In the genomic region with DNA sequence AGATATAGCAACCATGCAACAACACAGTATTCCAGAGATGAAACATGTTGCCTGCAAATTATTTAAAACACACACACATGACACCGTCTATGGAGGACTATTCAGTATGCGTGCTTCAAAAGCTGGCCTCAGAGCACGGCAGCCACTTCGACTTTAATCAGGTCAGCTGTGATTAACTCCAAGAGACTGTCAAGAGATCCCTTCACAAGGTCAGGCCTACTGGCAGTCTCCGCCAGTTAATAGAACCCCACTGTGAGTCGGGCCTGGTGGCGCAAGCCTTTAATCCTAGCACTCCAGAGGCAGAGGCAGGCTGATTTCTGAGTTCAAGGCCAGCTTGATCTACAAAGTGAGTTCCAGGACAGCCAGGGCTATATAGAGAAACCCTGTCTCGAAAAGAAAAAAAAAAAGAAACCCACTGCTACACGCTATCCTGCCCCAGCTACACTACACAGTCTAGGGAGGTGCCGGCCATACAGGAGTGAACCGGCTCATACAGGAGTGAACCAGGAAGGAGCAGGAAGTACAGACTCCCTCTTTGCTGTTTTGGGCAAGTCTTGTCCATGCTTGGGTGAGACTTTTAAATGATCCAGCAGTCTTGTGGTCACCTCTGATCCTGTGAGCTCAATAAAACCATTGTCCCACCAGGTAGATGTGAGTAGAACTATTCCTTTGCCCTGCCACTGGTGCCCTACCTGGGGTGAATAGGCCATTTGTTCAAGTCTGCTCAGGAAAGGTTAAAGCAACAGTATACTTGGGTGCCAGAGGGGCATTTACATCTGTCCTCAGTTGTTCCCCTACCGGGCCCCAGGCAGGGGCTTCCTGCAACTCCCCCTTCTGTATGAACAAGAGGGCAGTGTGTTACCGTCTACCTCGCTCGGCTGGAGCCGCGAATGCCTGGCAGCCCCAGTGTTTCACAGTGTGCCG, we compare ENCODE assay signal across 18 mouse cellular contexts. TPM values are rescaled to one million over a fixed set of nuclear protein-coding genes. Genes with fewer than 3 reads are reported as not detected.
DNase-seq lines count a peak whose midpoint lies in the region; ATAC-seq and TF ChIP-seq lines count a peak whose summit lies in the region.
"Had no signal": no experiment of that assay in that cellular context is flagged by ENCODE, and none has a peak within 500 bp of the region (broad histone marks: within the 10 kb centered on the region; RNA-seq: fewer than 3 reads in every experiment).

No protein-coding gene starts in this region.

- TF ChIP-seq CTCF in heart, postnatal 0 days (IDR thresholded peaks at IDR 0.05; ENCODE audit: low read depth) = no peak

- no peak overlapping the region for H3K9ac ChIP-seq in embryonic facial prominence, embryonic 13.5 days
- no peak overlapping the region for H3K9ac ChIP-seq in heart, postnatal 0 days (replicated peaks; ENCODE audit: low read depth, low read length)
- H3K9ac ChIP-seq in ES-E14 (ENCODE audit: insufficient read depth, low read depth, low read length, poor library complexity, severe bottlenecking) = peak overlapping the region; percentile 64
- no peak overlapping the region for H3K9ac ChIP-seq in limb, embryonic 13.5 days
- H3K9ac ChIP-seq: forebrain, embryonic 15.5 days; midbrain, embryonic 12.5 days had no signal

- peaks cover 71% of the 10 kb centered on the region for H3K36me3 ChIP-seq in embryonic facial prominence, embryonic 13.5 days
- peaks cover 96% of the 10 kb centered on the region for H3K36me3 ChIP-seq in embryonic facial prominence, embryonic 10.5 days (replicated peaks)
- peaks cover 16% of the 10 kb centered on the region; the same call in 1 of the 2 replicates for H3K36me3 ChIP-seq in heart, postnatal 0 days (replicated peaks; ENCODE audit: control insufficient read depth, insufficient read depth, low read length)
- H3K36me3 ChIP-seq in ES-E14 (ENCODE audit: control insufficient read depth, insufficient read depth, low read length, poor library complexity, severe bottlenecking) = peaks cover 31% of the 10 kb centered on the region
- peaks cover 76% of the 10 kb centered on the region for H3K36me3 ChIP-seq in limb, embryonic 13.5 days
- H3K36me3 ChIP-seq: forebrain, embryonic 15.5 days had no signal

- no peaks in the 10 kb centered on the region for H3K4me1 ChIP-seq in embryonic facial prominence, embryonic 13.5 days
- no peaks in the 10 kb centered on the region for H3K4me1 ChIP-seq in embryonic facial prominence, embryonic 10.5 days
- H3K4me1 ChIP-seq in heart, postnatal 0 days (ENCODE audit: control insufficient read depth, insufficient read depth) = no peaks in the 10 kb centered on the region
- peaks cover 4 to 6% of the 10 kb centered on the region in 2 experiments; a peak in 1 of 4 replicates for H3K4me1 ChIP-seq in ES-E14 (ENCODE audit: control insufficient read depth in 2 of 2, insufficient read depth in 2 of 2, low read length in 2 of 2, poor library complexity in 1 of 2)
- H3K4me1 ChIP-seq in limb, embryonic 13.5 days = no peaks in the 10 kb centered on the region
- H3K4me1 ChIP-seq: forebrain, embryonic 15.5 days; midbrain, embryonic 12.5 days had no signal

- no peak overlapping the region for H3K4me3 ChIP-seq in embryonic facial prominence, embryonic 13.5 days
- H3K4me3 ChIP-seq in embryonic facial prominence, embryonic 10.5 days = no peak overlapping the region
- no peak overlapping the region for H3K4me3 ChIP-seq in heart, postnatal 0 days (ENCODE audit: low read depth, low read length)
- peak overlapping the region in 1 of 2 experiments; percentile 7; a peak in 2 of 4 replicates for H3K4me3 ChIP-seq in ES-E14 (ENCODE audit: insufficient read depth in 1 of 2, low read depth in 1 of 2, low read length in 2 of 2, poor library complexity in 1 of 2, severe bottlenecking in 1 of 2)
- H3K4me3 ChIP-seq in limb, embryonic 13.5 days = no peak overlapping the region
- H3K4me3 ChIP-seq: forebrain, embryonic 15.5 days; midbrain, embryonic 12.5 days had no signal

- no peak overlapping the region for H3K4me2 ChIP-seq in embryonic facial prominence, embryonic 13.5 days
- H3K4me2 ChIP-seq in heart, postnatal 0 days (ENCODE audit: low read depth, low read length) = no peak overlapping the region
- no peak overlapping the region for H3K4me2 ChIP-seq in limb, embryonic 13.5 days (replicated peaks)
- H3K4me2 ChIP-seq: forebrain, embryonic 15.5 days; liver, embryonic 11.5 days; midbrain, embryonic 12.5 days had no signal

- in situ Hi-C loops in ES-E14 (cut with MboI; ENCODE audit: low sequenced_read_pairs in 2 of 2, unreplicated experiment in 2 of 2) = no loop called here

- WGBS in embryonic facial prominence, embryonic 13.5 days = 83% methylated on average over 18 of the region's 18 CpGs
- WGBS in embryonic facial prominence, embryonic 10.5 days = 87% methylated on average over 18 of the region's 18 CpGs
- 70% methylated on average over 18 of the region's 18 CpGs for WGBS in heart, postnatal 0 days
- 81% methylated on average over 18 of the region's 18 CpGs for WGBS in limb, embryonic 13.5 days

- no peak for DNase-seq in embryonic facial prominence, embryonic 10.5 days (ENCODE audit: low spot score)
- no peak for DNase-seq in heart, postnatal 0 days (ENCODE audit: low spot score)
- no peak for DNase-seq in heart, adult 9 months (ENCODE audit: low spot score in 2 of 2)
- peak; percentile 73 for DNase-seq in ES-E14 (ENCODE audit: low read depth, low spot score)
- no peak for DNase-seq in gastrocnemius, postnatal 25 days
- no peak for DNase-seq in B cell, adult 2 months
- DNase-seq: layer of hippocampus, adult 9-11 months; lung, adult 2 months had no signal

- ATAC-seq in embryonic facial prominence, embryonic 13.5 days (ENCODE audit: insufficient number of reproducible peaks, insufficient read depth, low FRiP score, low TSS enrichment, low read depth) = peak; percentile 68
- ATAC-seq in heart, postnatal 0 days (ENCODE audit: insufficient read depth, low read depth) = 0 out of 2 replicates have a peak, but pooled peaks have one; percentile 13
- peak; percentile 86 for ATAC-seq in limb, embryonic 13.5 days (ENCODE audit: low FRiP score, low read depth)
- ATAC-seq: forebrain, embryonic 15.5 days; inflammation-experienced regulatory T-cells, adult 6 months had no signal

- H3K27ac ChIP-seq in embryonic facial prominence, embryonic 13.5 days = peak overlapping the region; percentile 55
- no peak overlapping the region for H3K27ac ChIP-seq in embryonic facial prominence, embryonic 10.5 days (replicated peaks)
- peak overlapping the region; percentile 27; the same call in 1 of the 2 replicates for H3K27ac ChIP-seq in heart, postnatal 0 days (ENCODE audit: low read depth)
- H3K27ac ChIP-seq in ES-E14 (ENCODE audit: insufficient read depth, low read depth, low read length, poor library complexity, severe bottlenecking) = peak overlapping the region; percentile 86
- H3K27ac ChIP-seq in limb, embryonic 13.5 days = peak overlapping the region; percentile 70; the same call in 1 of the 2 replicates
- H3K27ac ChIP-seq: forebrain, embryonic 15.5 days; macrophage; midbrain, embryonic 12.5 days; stomach, postnatal 0 days had no signal

- no peak for TF ChIP-seq EP300 in heart, postnatal 0 days (IDR thresholded peaks at IDR 0.05; ENCODE audit: low read depth)

- H3K9me3 ChIP-seq in embryonic facial prominence, embryonic 13.5 days = no peaks in the 10 kb centered on the region
- H3K9me3 ChIP-seq in embryonic facial prominence, embryonic 10.5 days = no peaks in the 10 kb centered on the region
- no peaks in the 10 kb centered on the region for H3K9me3 ChIP-seq in heart, postnatal 0 days (replicated peaks; ENCODE audit: control insufficient read depth, low read length)
- no peaks in the 10 kb centered on the region for H3K9me3 ChIP-seq in ES-E14 (ENCODE audit: control insufficient read depth, insufficient read depth, low read depth, low read length)
- no peaks in the 10 kb centered on the region for H3K9me3 ChIP-seq in limb, embryonic 13.5 days
- H3K9me3 ChIP-seq: forebrain, embryonic 15.5 days; midbrain, embryonic 12.5 days had no signal

- no peaks in the 10 kb centered on the region for H3K27me3 ChIP-seq in embryonic facial prominence, embryonic 13.5 days
- no peaks in the 10 kb centered on the region for H3K27me3 ChIP-seq in embryonic facial prominence, embryonic 10.5 days (replicated peaks; ENCODE audit: low read depth, poor library complexity, severe bottlenecking)
- H3K27me3 ChIP-seq in heart, postnatal 0 days (ENCODE audit: control insufficient read depth, insufficient read depth, low read length) = no peaks in the 10 kb centered on the region
- H3K27me3 ChIP-seq in limb, embryonic 13.5 days = no peaks in the 10 kb centered on the region
- H3K27me3 ChIP-seq: CH12.LX; forebrain, embryonic 15.5 days; midbrain, embryonic 12.5 days had no signal

RNA-seq across cellular contexts. Expression of a gene that starts 6.3 kb away (rescaled TPM):
- 26.1 and 33.9 TPM in 2 replicates for polyA plus RNA-seq in embryonic facial prominence, embryonic 13.5 days (2015; fragmentation: Nextera tagmentation; extraction: Ambion mirVana)
- 48.2 and 49.0 TPM in 2 replicates for polyA plus RNA-seq in embryonic facial prominence, embryonic 10.5 days (2016; fragmentation: Nextera tagmentation; extraction: Ambion mirVana)
- 0.46 and 7.1 TPM in 2 replicates for total RNA-seq in heart, postnatal 0 days (2014; rRNA removed; ENCODE audit: low replicate concordance)
- polyA plus RNA-seq in heart, postnatal 0 days (2015; fragmentation: Nextera tagmentation; extraction: Ambion mirVana) = 5.5 and 6.1 TPM in 2 replicates
- total RNA-seq in ES-E14 (2012; rRNA removed) = 9.8 and 12.1 TPM in 2 replicates
- 31.8 and 32.1 TPM in 2 replicates for polyA plus RNA-seq in limb, embryonic 13.5 days (2015; fragmentation: Nextera tagmentation; extraction: Ambion mirVana)
- 1 to 10 TPM; 1.8 to 2.4 TPM for total RNA-seq in gastrocnemius, postnatal 25 days (2021)
- polyA plus RNA-seq: gonadal fat pad, adult 2 months; lung, adult 2 months had no signal

RNA-seq across cellular contexts. Expression of a gene that starts 12.1 kb away (rescaled TPM):
- polyA plus RNA-seq in embryonic facial prominence, embryonic 13.5 days (2015; fragmentation: Nextera tagmentation; extraction: Ambion mirVana) = 12.0 and 14.4 TPM in 2 replicates
- 15.4 and 17.0 TPM in 2 replicates for polyA plus RNA-seq in embryonic facial prominence, embryonic 10.5 days (2016; fragmentation: Nextera tagmentation; extraction: Ambion mirVana)
- 1.8 and 3.7 TPM in 2 replicates for total RNA-seq in heart, postnatal 0 days (2014; rRNA removed; ENCODE audit: low replicate concordance)
- polyA plus RNA-seq in heart, postnatal 0 days (2015; fragmentation: Nextera tagmentation; extraction: Ambion mirVana) = 3.8 and 4.8 TPM in 2 replicates
- 3.6 and 4.3 TPM in 2 replicates for total RNA-seq in ES-E14 (2012; rRNA removed)
- 10.4 and 11.4 TPM in 2 replicates for polyA plus RNA-seq in limb, embryonic 13.5 days (2015; fragmentation: Nextera tagmentation; extraction: Ambion mirVana)
- under 1 TPM; 0.56 to 0.62 TPM for total RNA-seq in gastrocnemius, postnatal 25 days (2021)

RNA-seq across cellular contexts. Expression of a gene that starts 13.4 kb away (rescaled TPM):
- 33.8 and 40.4 TPM in 2 replicates for polyA plus RNA-seq in embryonic facial prominence, embryonic 13.5 days (2015; fragmentation: Nextera tagmentation; extraction: Ambion mirVana)
- 57.7 and 57.9 TPM in 2 replicates for polyA plus RNA-seq in embryonic facial prominence, embryonic 10.5 days (2016; fragmentation: Nextera tagmentation; extraction: Ambion mirVana)
- total RNA-seq in heart, postnatal 0 days (2014; rRNA removed; ENCODE audit: low replicate concordance) = 6.3 and 13.1 TPM in 2 replicates
- polyA plus RNA-seq in heart, postnatal 0 days (2015; fragmentation: Nextera tagmentation; extraction: Ambion mirVana) = 7.9 and 8.6 TPM in 2 replicates
- 10.1 and 11.7 TPM in 2 replicates for total RNA-seq in ES-E14 (2012; rRNA removed)
- 38.7 and 40.4 TPM in 2 replicates for polyA plus RNA-seq in limb, embryonic 13.5 days (2015; fragmentation: Nextera tagmentation; extraction: Ambion mirVana)
- 1 to 10 TPM; 1.7 to 1.8 TPM for total RNA-seq in gastrocnemius, postnatal 25 days (2021)

RNA-seq across cellular contexts. Expression of a gene that starts 17.7 kb away (rescaled TPM):
- 25.5 and 29.5 TPM in 2 replicates for polyA plus RNA-seq in embryonic facial prominence, embryonic 13.5 days (2015; fragmentation: Nextera tagmentation; extraction: Ambion mirVana)
- polyA plus RNA-seq in embryonic facial prominence, embryonic 10.5 days (2016; fragmentation: Nextera tagmentation; extraction: Ambion mirVana) = 28.8 and 32.0 TPM in 2 replicates
- total RNA-seq in heart, postnatal 0 days (2014; rRNA removed; ENCODE audit: low replicate concordance) = 0.88 and 2.2 TPM in 2 replicates
- 5.0 and 5.2 TPM in 2 replicates for polyA plus RNA-seq in heart, postnatal 0 days (2015; fragmentation: Nextera tagmentation; extraction: Ambion mirVana)
- total RNA-seq in ES-E14 (2012; rRNA removed) = 23.2 and 24.4 TPM in 2 replicates
- polyA plus RNA-seq in limb, embryonic 13.5 days (2015; fragmentation: Nextera tagmentation; extraction: Ambion mirVana) = 26.5 and 29.8 TPM in 2 replicates
- under 1 TPM; 0.38 to 0.72 TPM for total RNA-seq in gastrocnemius, postnatal 25 days (2021)

RNA-seq across cellular contexts. Expression of a gene that starts 26.4 kb away (rescaled TPM):
- 43.8 and 44.1 TPM in 2 replicates for polyA plus RNA-seq in embryonic facial prominence, embryonic 13.5 days (2015; fragmentation: Nextera tagmentation; extraction: Ambion mirVana)
- polyA plus RNA-seq in embryonic facial prominence, embryonic 10.5 days (2016; fragmentation: Nextera tagmentation; extraction: Ambion mirVana) = 29.6 and 30.4 TPM in 2 replicates
- 43.1 and 55.0 TPM in 2 replicates for total RNA-seq in heart, postnatal 0 days (2014; rRNA removed; ENCODE audit: low replicate concordance)
- 28.2 and 29.9 TPM in 2 replicates for polyA plus RNA-seq in heart, postnatal 0 days (2015; fragmentation: Nextera tagmentation; extraction: Ambion mirVana)
- total RNA-seq in ES-E14 (2012; rRNA removed) = 53.8 and 56.8 TPM in 2 replicates
- polyA plus RNA-seq in limb, embryonic 13.5 days (2015; fragmentation: Nextera tagmentation; extraction: Ambion mirVana) = 45.1 and 48.2 TPM in 2 replicates
- total RNA-seq in gastrocnemius, postnatal 25 days (2021) = 1 to 10 TPM; 9.0 to 9.5 TPM

Comparison
In these comparisons a context has a peak if more than half of its experiments do, and no peak if none do; other contexts are left out.
1. ATAC-seq: peak in every context shown above with its lines; median percentile 86 in limb, embryonic 13.5 days; 68 in embryonic facial prominence, embryonic 13.5 days; 13 in heart, postnatal 0 days.